Mouse (Mus musculus) liver, adult 2 months (tissue): Measurements from ENCODE around the gene Anxa6. TPM values are rescaled to one million over a fixed set of nuclear protein-coding genes. Genes with fewer than 3 reads are reported as not detected.

Experiments used
- DNase-seq: peaks from one replicate; pipeline ENCODE4 v3.0.0-alpha.2; 2011; ENCODE audit warnings: low read depth, low spot score; ENCODE audit errors: extremely low read depth
- H3K27ac ChIP-seq: fragments of 200-500 bp; replicated peaks from 2 replicates; pipeline ENCODE4 v1.5.1; 2012; ENCODE audit warnings: low read depth, mild to moderate bottlenecking, control low read depth, inconsistent platforms, low read length; ENCODE audit not compliant: insufficient read depth
- H3K27me3 ChIP-seq: fragments of 200-500 bp; 2 replicates; pipeline ENCODE4 v1.6.1; 2012; ENCODE audit warnings: mild to moderate bottlenecking, moderate library complexity, low read length, inconsistent platforms; ENCODE audit not compliant: control insufficient read depth, insufficient read depth
- H3K36me3 ChIP-seq: fragments of 200-500 bp; 2 replicates; pipeline ENCODE4 v1.6.1; 2012; ENCODE audit warnings: low read length, inconsistent platforms; ENCODE audit not compliant: control insufficient read depth, insufficient read depth
- H3K4me1 ChIP-seq: fragments of 200-500 bp; 2 replicates; pipeline ENCODE4 v1.6.1; 2011; ENCODE audit warnings: low read length; ENCODE audit not compliant: control insufficient read depth, insufficient read depth
- H3K4me3 ChIP-seq: fragments of 200-500 bp; 2 replicates; pipeline ENCODE4 v1.5.1; 2011; ENCODE audit warnings: low read depth, mild to moderate bottlenecking, control low read depth, low read length, moderate library complexity; ENCODE audit not compliant: insufficient read depth
- H3K79me2 ChIP-seq: fragments of 200-500 bp; 2 replicates; pipeline ENCODE4 v1.6.1; 2012; ENCODE audit warnings: inconsistent platforms, mild to moderate bottlenecking, low read length, moderate library complexity; ENCODE audit not compliant: control insufficient read depth, insufficient read depth
- H3K9ac ChIP-seq: fragments of 200-500 bp; 2 replicates; pipeline ENCODE4 v1.6.1; 2012; ENCODE audit warnings: low read depth, mild to moderate bottlenecking, control low read depth, inconsistent platforms, low read length
- CTCF ChIP-seq: fragments of 200-500 bp; IDR thresholded peaks from 2 replicates; pipeline ENCODE4 v1.5.1; 2011; ENCODE audit warnings: low read depth, low read length, control low read depth
- POLR2A ChIP-seq: fragments of 200-500 bp; IDR thresholded peaks from 2 replicates; pipeline ENCODE4 v1.6.1; 2011; ENCODE audit warnings: low read length, control low read depth; ENCODE audit not compliant: insufficient read depth; ENCODE audit errors: extremely low read depth
- WGBS: fragments of 180-500 bp; shearing (Covaris S2); methylation state at CpG from one replicate; pipeline ENCODE4 v1.1.7; 2018; 5-methylcytosine and 5-hydroxymethylcytosine counted together
- polyA plus RNA-seq: library from polyadenylated mRNA; depleted of rRNA; stranded (reverse); fragments of >200 nt; gene quantifications from 2 replicates; pipeline ENCODE4 v1.2.3, GENCODE M21; 2012
- total RNA-seq: library from RNA; depleted of rRNA; stranded (reverse); fragments of >200 nt; gene quantifications from 2 replicates; pipeline ENCODE4 v1.2.3, GENCODE M21; 2014

Anxa6 gene
- total and polyA plus RNA-seq, 2 experiments: 91.3 to 111 TPM

- no peak for DNase-seq
- Histone ChIP-seq H3K4me1 (peaks cover 6% of the 10 kb centered on the region), H3K79me2 (peaks cover 34% of the 10 kb centered on the region; the same call in 1 of the 2 replicates), H3K36me3 (no peaks in the 10 kb centered on the region), H3K4me3 (no peak overlapping the region), H3K27ac (no peak overlapping the region), H3K27me3 (no peaks in the 10 kb centered on the region), H3K9ac (no peak overlapping the region)
- TF ChIP-seq POLR2A: no peak
- TF ChIP-seq CTCF: no peak
- WGBS: 81% methylated on average over 6 of the region's 6 CpGs
Measured at GRCm38 (mm10) chr11:54950684-54951083, 82.6 kb downstream of the Anxa6 start.

GRCm38 (mm10) chr11:54949717-54950116 is 83.5 kb downstream of the Anxa6 start:
- H3K4me1 ChIP-seq: peaks cover 6% of the 10 kb centered on the region
- no peaks in the 10 kb centered on the region for H3K27me3 ChIP-seq
- no peak overlapping the region for H3K27ac ChIP-seq
- no peak overlapping the region for H3K9ac ChIP-seq
- no peak for TF ChIP-seq POLR2A
- no peak for TF ChIP-seq CTCF
- no peak overlapping the region for H3K4me3 ChIP-seq
- no peaks in the 10 kb centered on the region for H3K36me3 ChIP-seq
- H3K79me2 ChIP-seq: peaks cover 34% of the 10 kb centered on the region; the same call in 1 of the 2 replicates
- no peak for DNase-seq
- WGBS: 27% methylated on average over 1 of the region's 1 CpGs

- 79% methylated on average over 3 of the region's 3 CpGs for WGBS
- H3K79me2 ChIP-seq: peaks cover 20% of the 10 kb centered on the region; the same call in 1 of the 2 replicates
Measured at GRCm38 (mm10) chr11:54944702-54945101, 88.5 kb downstream of the Anxa6 start.

GRCm38 (mm10) chr11:54940056-54940455 is 93.2 kb downstream of the Anxa6 start:
- H3K4me3 ChIP-seq: no peak overlapping the region
- peaks cover 12% of the 10 kb centered on the region for H3K4me1 ChIP-seq
- H3K27ac ChIP-seq: no peak overlapping the region
- H3K27me3 ChIP-seq: no peaks in the 10 kb centered on the region
- H3K36me3 ChIP-seq: peaks cover 2% of the 10 kb centered on the region; the same call in 1 of the 2 replicates
- no peak for TF ChIP-seq CTCF
- TF ChIP-seq POLR2A: no peak
- DNase-seq: no peak
- 72% methylated on average over 7 of the region's 7 CpGs for WGBS
- no peak overlapping the region for H3K9ac ChIP-seq
- peaks cover 10% of the 10 kb centered on the region; the same call in 1 of the 2 replicates for H3K79me2 ChIP-seq

More at GRCm38 (mm10) chr11:54944702-54945101, 88.5 kb downstream of the Anxa6 start:
- Histone ChIP-seq H3K36me3 (no peaks in the 10 kb centered on the region), H3K27ac (no peak overlapping the region), H3K9ac (no peak overlapping the region), H3K4me1 (peaks cover 6% of the 10 kb centered on the region), H3K4me3 (no peak overlapping the region), H3K27me3 (no peaks in the 10 kb centered on the region)
- no peak for TF ChIP-seq CTCF
- no peak for TF ChIP-seq POLR2A
- no peak for DNase-seq

- H3K27ac ChIP-seq: no peak overlapping the region
- no peak overlapping the region for H3K4me3 ChIP-seq
- no peak for DNase-seq
- TF ChIP-seq POLR2A (no peak), CTCF (no peak)
- WGBS: 88% methylated on average over 8 of the region's 8 CpGs
- no peak overlapping the region for H3K9ac ChIP-seq
- peaks cover 2% of the 10 kb centered on the region; the same call in 1 of the 2 replicates for H3K36me3 ChIP-seq
- H3K27me3 ChIP-seq: no peaks in the 10 kb centered on the region
- peaks cover 12% of the 10 kb centered on the region for H3K4me1 ChIP-seq
- H3K79me2 ChIP-seq: peaks cover 7% of the 10 kb centered on the region; the same call in 1 of the 2 replicates
Measured at GRCm38 (mm10) chr11:54939501-54939900, 93.7 kb downstream of the Anxa6 start.

- H3K4me1 ChIP-seq: peaks cover 12% of the 10 kb centered on the region
- no peak overlapping the region for H3K27ac ChIP-seq
- H3K9ac ChIP-seq: no peak overlapping the region
- H3K36me3 ChIP-seq: peaks cover 2% of the 10 kb centered on the region; the same call in 1 of the 2 replicates
- H3K79me2 ChIP-seq: no peaks in the 10 kb centered on the region; the same call in 1 of the 2 replicates
- 19% methylated on average over 3 of the region's 3 CpGs for WGBS
- H3K4me3 ChIP-seq: no peak overlapping the region
- no peaks in the 10 kb centered on the region for H3K27me3 ChIP-seq
- DNase-seq: peak; percentile 93
- no peak for TF ChIP-seq CTCF
- TF ChIP-seq POLR2A: no peak
Measured at GRCm38 (mm10) chr11:54936771-54937140, 96.5 kb downstream of the Anxa6 start.
